Mouse (Mus musculus): ENCODE measurements around the gene Mgat2.

The Mgat2 gene

GRCm38 (mm10) chr12:69179371-69179770, 4.6 kb upstream of the Mgat2 start:
- DNase-seq (ENCODE audit: low read depth, low spot score) = no peak

- DNase-seq (ENCODE audit: low read depth, low spot score) = no peak
These were observed 2.2 kb upstream of the Mgat2 start for GRCm38 (mm10) chr12:69181800-69182199.

GRCm38 (mm10) chr12:69184342-69185295, 662 bp downstream of the Mgat2 start:
- peak; percentile 76 for DNase-seq (ENCODE audit: low read depth, low spot score)

GRCm38 (mm10) chr12:69185371-69185770, 1.4 kb downstream of the Mgat2 start:
- DNase-seq (ENCODE audit: low read depth, low spot score) = no peak

- DNase-seq (ENCODE audit: low read depth, low spot score) = peak; percentile 39
These were observed 3.0 kb downstream of the Mgat2 start for GRCm38 (mm10) chr12:69186811-69187471.

- no peak for DNase-seq (ENCODE audit: low read depth, low spot score)
These were observed 6.1 kb downstream of the Mgat2 start for GRCm38 (mm10) chr12:69190074-69190473.

GRCm38 (mm10) chr12:69190522-69190921, 6.6 kb downstream of the Mgat2 start:
- no peak for DNase-seq (ENCODE audit: low read depth, low spot score)

GRCm38 (mm10) chr12:69191396-69191795, 7.4 kb downstream of the Mgat2 start:
- DNase-seq (ENCODE audit: low read depth, low spot score) = no peak

GRCm38 (mm10) chr12:69192637-69193036, 8.7 kb downstream of the Mgat2 start:
- no peak for DNase-seq (ENCODE audit: low read depth, low spot score)

GRCm38 (mm10) chr12:69196444-69197377, 12.8 kb downstream of the Mgat2 start, which contains the start of gene Gm49383:
Gene Gm49383, minus strand, starts transcription at chr12:69197104.
- DNase-seq (ENCODE audit: low read depth, low spot score) = peak; percentile 89

GRCm38 (mm10) chr12:69197378-69198163, 13.6 kb downstream of the Mgat2 start:
- DNase-seq (ENCODE audit: low read depth, low spot score) = peak; percentile 87

GRCm38 (mm10) chr12:69198164-69198535, 14.2 kb downstream of the Mgat2 start, which contains the start of gene Dnaaf2:
Gene Dnaaf2, minus strand, starts transcription at chr12:69198429.
- peak; percentile 88 for DNase-seq (ENCODE audit: low read depth, low spot score)

GRCm38 (mm10) chr12:69198985-69199384, 15.0 kb downstream of the Mgat2 start:
- no peak for DNase-seq (ENCODE audit: low read depth, low spot score)

- DNase-seq (ENCODE audit: low read depth, low spot score) = no peak
These were observed 20.3 kb downstream of the Mgat2 start, which contains the start of gene Gm49384 for GRCm38 (mm10) chr12:69204052-69204833. Gene Gm49384, minus strand, starts transcription at chr12:69204267.

- no peak for DNase-seq (ENCODE audit: low read depth, low spot score)
These were observed 23.4 kb downstream of the Mgat2 start for GRCm38 (mm10) chr12:69207396-69207795.

GRCm38 (mm10) chr12:69207926-69208325, 24.0 kb downstream of the Mgat2 start:
- DNase-seq (ENCODE audit: low read depth, low spot score) = no peak

GRCm38 (mm10) chr12:69208520-69208919, 24.6 kb downstream of the Mgat2 start:
- no peak for DNase-seq (ENCODE audit: low read depth, low spot score)

- no peak for DNase-seq (ENCODE audit: low read depth, low spot score)
These were observed 26.4 kb downstream of the Mgat2 start for GRCm38 (mm10) chr12:69210056-69210979.

- DNase-seq (ENCODE audit: low read depth, low spot score) = no peak
These were observed 27.1 kb downstream of the Mgat2 start for GRCm38 (mm10) chr12:69211057-69211456.
